Mouse (Mus musculus) liver, postnatal 0 days (tissue): ENCODE measurements around the gene Rcbtb2. TPM values are rescaled to one million over a fixed set of nuclear protein-coding genes. Genes with fewer than 3 reads are reported as not detected.

Experiments used
- ATAC-seq: fragments of 200-750 bp; cut with Nextera tagmentation; 2 replicates; pipeline ENCODE4 v1.8.0; 2017; ENCODE audit warnings: mild to moderate bottlenecking, moderate library complexity
- DNase-seq: peaks from one replicate; pipeline ENCODE4 v3.0.0-alpha.2; 2016
- H3K27ac ChIP-seq: fragments of 300-500 bp; sonication (generic); 2 replicates; pipeline ENCODE4 v1.5.1; 2014; ENCODE audit warnings: antibody characterized with exemption, moderate library complexity, mild to moderate bottlenecking, low read depth
- H3K27me3 ChIP-seq: fragments of 300-500 bp; sonication (generic); 2 replicates; pipeline ENCODE4 v1.6.1; 2014; ENCODE audit warnings: low read length, control low read depth, mixed read lengths; ENCODE audit not compliant: insufficient read depth
- H3K36me3 ChIP-seq: fragments of 300-500 bp; sonication (generic); replicated peaks from 2 replicates; pipeline ENCODE4 v1.6.1; 2014; ENCODE audit warnings: mild to moderate bottlenecking, control low read depth, low read length, moderate library complexity, mixed read lengths; ENCODE audit not compliant: insufficient read depth
- H3K4me1 ChIP-seq: fragments of 300-500 bp; sonication (generic); 2 replicates; pipeline ENCODE4 v1.6.1; 2014; ENCODE audit warnings: antibody characterized with exemption, mild to moderate bottlenecking, control low read depth; ENCODE audit not compliant: insufficient read depth
- H3K4me2 ChIP-seq: fragments of 300-500 bp; sonication (generic); 2 replicates; pipeline ENCODE4 v1.6.1; 2014; ENCODE audit warnings: low read depth, mild to moderate bottlenecking, low read length, moderate library complexity, mixed read lengths
- H3K4me3 ChIP-seq: fragments of 300-500 bp; sonication (generic); 2 replicates; pipeline ENCODE4 v1.5.1; 2014; ENCODE audit warnings: low read depth, low read length
- H3K9ac ChIP-seq: fragments of 300-500 bp; sonication (generic); replicated peaks from 2 replicates; pipeline ENCODE4 v1.6.1; 2014; ENCODE audit warnings: mild to moderate bottlenecking, moderate library complexity
- H3K9me3 ChIP-seq: fragments of 300-500 bp; sonication (generic); 2 replicates; pipeline ENCODE4 v1.6.1; 2016; ENCODE audit warnings: mild to moderate bottlenecking, control low read depth, low read length, mixed read lengths
- CTCF ChIP-seq: sonication (generic); IDR thresholded peaks from 2 replicates; pipeline ENCODE4 v1.5.1; 2016; ENCODE audit warnings: antibody characterized with exemption, low read depth
- EP300 ChIP-seq: IDR thresholded peaks from 2 replicates; pipeline ENCODE4 v1.6.1; 2016; ENCODE audit warnings: antibody characterized with exemption, low read depth, mild to moderate bottlenecking
- WGBS: fragments of 180-500 bp; shearing (Covaris S2); extraction: QIAGEN DNeasy Blood & Tissue Kit; methylation state at CpG from one replicate; pipeline ENCODE4 v1.1.7; 2014; ENCODE audit not compliant: insufficient replicate concordance; 5-methylcytosine and 5-hydroxymethylcytosine counted together
- polyA plus RNA-seq: library from polyadenylated mRNA; unstranded; fragments of >200 nt; fragmentation: Nextera tagmentation; extraction: Ambion mirVana; gene quantifications from 2 replicates; pipeline ENCODE4 v1.2.1, GENCODE M21; 2015

The Rcbtb2 gene
- 29.1 and 29.9 TPM in 2 replicates for polyA plus RNA-seq

DNA sequence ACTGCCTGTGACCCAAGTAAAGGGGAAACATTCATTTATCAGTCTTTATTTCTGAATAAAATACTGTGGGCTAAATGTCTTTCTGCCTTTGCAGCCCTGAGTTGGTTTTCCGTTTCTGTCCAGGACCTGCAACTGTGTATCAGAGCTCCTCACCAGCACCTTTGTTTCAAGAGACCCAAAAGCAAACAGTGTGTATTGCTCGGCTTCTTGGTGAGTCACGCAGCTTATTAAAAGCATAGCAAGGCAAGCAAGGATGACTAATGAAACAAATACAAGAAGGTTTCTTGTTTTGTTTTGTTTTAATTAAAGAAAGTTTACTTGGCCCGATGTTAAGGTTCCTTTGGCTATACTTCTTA, at the start of gene Rcbtb2:
Gene Rcbtb2, plus strand, starts transcription at position 115 of the 356 bp plus-strand sequence.
- Histone ChIP-seq H3K9me3 (no peaks in the 10 kb centered on the region), H3K27ac (peak within 1 kb of the TSS; percentile 82), H3K4me1 (peaks cover 39% of the 10 kb centered on the region), H3K4me3 (no peak within 1 kb of the TSS), H3K9ac (no peak within 1 kb of the TSS), H3K27me3 (no peaks in the 10 kb centered on the region), H3K4me2 (peak within 1 kb of the TSS; percentile 32), H3K36me3 (no peaks in the 10 kb centered on the region)
- TF ChIP-seq EP300: no peak
- WGBS: 34% methylated on average over 4 of the region's 4 CpGs
- ATAC-seq: no peak
- DNase-seq: no peak

DNA sequence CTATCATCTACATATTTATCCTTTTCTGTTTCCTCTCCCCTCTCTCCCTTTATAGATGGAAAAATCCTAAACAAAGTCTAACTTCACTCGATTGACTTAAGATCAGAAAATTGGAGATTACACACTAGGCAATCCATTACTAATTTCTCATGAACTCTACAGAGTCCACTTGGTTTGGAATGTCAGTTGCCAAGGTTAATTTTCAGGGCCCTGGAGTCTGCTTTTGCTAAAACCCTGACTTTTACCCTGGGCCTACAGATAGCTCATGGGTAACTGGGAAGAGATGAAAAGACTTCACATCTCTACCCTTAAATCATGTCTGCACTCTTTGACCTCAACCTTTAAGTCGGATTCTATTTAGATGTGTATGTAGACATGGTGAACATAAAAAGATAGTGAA, 39.3 kb upstream of the Rcbtb2 start:
- H3K9me3 ChIP-seq: no peaks in the 10 kb centered on the region
- H3K9ac ChIP-seq: no peak overlapping the region
- no peaks in the 10 kb centered on the region for H3K36me3 ChIP-seq
- ATAC-seq (no peak), DNase-seq (no peak)
- H3K4me2 ChIP-seq: no peak overlapping the region
- H3K4me3 ChIP-seq: no peak overlapping the region
- 70% methylated on average over 2 of the region's 2 CpGs for WGBS
- no peaks in the 10 kb centered on the region for H3K4me1 ChIP-seq
- no peak overlapping the region for H3K27ac ChIP-seq
- H3K27me3 ChIP-seq: 0 out of 2 replicates have a peak, but pooled peaks cover 5% of the 10 kb centered on the region
- TF ChIP-seq EP300: no peak
- TF ChIP-seq CTCF: no peak

GRCm38 (mm10) chr14:73086425-73086824, 36.4 kb upstream of the Rcbtb2 start:
- no peaks in the 10 kb centered on the region for H3K36me3 ChIP-seq
- H3K4me3 ChIP-seq: no peak overlapping the region
- ATAC-seq (no peak), DNase-seq (no peak)
- H3K9me3 ChIP-seq: no peaks in the 10 kb centered on the region
- no peak overlapping the region for H3K4me2 ChIP-seq
- no peak overlapping the region for H3K27ac ChIP-seq
- no peaks in the 10 kb centered on the region for H3K4me1 ChIP-seq
- no peak overlapping the region for H3K9ac ChIP-seq
- H3K27me3 ChIP-seq: 0 out of 2 replicates have a peak, but pooled peaks cover 5% of the 10 kb centered on the region
- WGBS: 64% methylated on average over 3 of the region's 3 CpGs
- TF ChIP-seq EP300: no peak
- TF ChIP-seq CTCF: no peak

GRCm38 (mm10) chr14:73087247-73087646, 35.6 kb upstream of the Rcbtb2 start:
- H3K9ac ChIP-seq: no peak overlapping the region
- no peaks in the 10 kb centered on the region for H3K9me3 ChIP-seq
- no peak overlapping the region for H3K4me3 ChIP-seq
- 73% methylated on average over 5 of the region's 5 CpGs for WGBS
- ATAC-seq (no peak), DNase-seq (no peak)
- H3K4me1 ChIP-seq: no peaks in the 10 kb centered on the region
- H3K36me3 ChIP-seq: no peaks in the 10 kb centered on the region
- TF ChIP-seq CTCF (no peak), EP300 (no peak)
- H3K27ac ChIP-seq: no peak overlapping the region
- H3K4me2 ChIP-seq: no peak overlapping the region
- 0 out of 2 replicates have a peak, but pooled peaks cover 5% of the 10 kb centered on the region for H3K27me3 ChIP-seq

GRCm38 (mm10) chr14:73087746-73088145, 35.1 kb upstream of the Rcbtb2 start:
- Histone ChIP-seq H3K27me3 (0 out of 2 replicates have a peak, but pooled peaks cover 5% of the 10 kb centered on the region), H3K4me1 (no peaks in the 10 kb centered on the region), H3K9ac (no peak overlapping the region), H3K36me3 (no peaks in the 10 kb centered on the region), H3K4me2 (no peak overlapping the region), H3K4me3 (no peak overlapping the region), H3K9me3 (no peaks in the 10 kb centered on the region), H3K27ac (no peak overlapping the region)
- 50% methylated on average over 5 of the region's 5 CpGs for WGBS
- no peak for ATAC-seq
- DNase-seq: no peak
- TF ChIP-seq CTCF (no peak), EP300 (no peak)

GRCm38 (mm10) chr14:73088224-73088623, 34.6 kb upstream of the Rcbtb2 start:
- TF ChIP-seq CTCF: no peak
- TF ChIP-seq EP300: no peak
- DNase-seq: no peak
- no peak overlapping the region for H3K9ac ChIP-seq
- no peaks in the 10 kb centered on the region for H3K36me3 ChIP-seq
- no peak overlapping the region for H3K27ac ChIP-seq
- H3K27me3 ChIP-seq: 0 out of 2 replicates have a peak, but pooled peaks cover 5% of the 10 kb centered on the region
- no peak overlapping the region for H3K4me2 ChIP-seq
- H3K4me1 ChIP-seq: no peaks in the 10 kb centered on the region
- no peak overlapping the region for H3K4me3 ChIP-seq
- ATAC-seq: no peak
- 93% methylated on average over 1 of the region's 1 CpGs for WGBS
- H3K9me3 ChIP-seq: no peaks in the 10 kb centered on the region

DNA sequence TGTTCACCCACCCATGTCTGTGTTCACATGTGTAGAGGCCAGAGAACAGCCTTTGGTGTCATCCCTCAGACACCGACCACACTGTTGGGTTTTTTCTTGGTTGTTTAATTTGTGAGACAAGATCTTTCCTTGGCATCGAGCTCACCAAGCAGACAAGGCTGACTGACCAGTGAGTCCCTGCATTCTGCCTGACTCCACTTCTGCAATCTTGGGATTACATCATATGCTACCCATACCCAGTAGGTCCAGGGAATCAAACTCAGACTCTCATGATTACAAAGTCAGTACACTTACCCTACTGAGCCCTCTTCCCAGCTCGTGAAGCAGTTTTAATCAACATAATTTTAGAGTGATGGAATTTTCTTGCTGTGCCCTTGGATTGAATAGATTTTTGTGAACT, 30.0 kb upstream of the Rcbtb2 start:
- 80% methylated on average over 3 of the region's 3 CpGs for WGBS
- DNase-seq: no peak
- H3K9me3 ChIP-seq: no peaks in the 10 kb centered on the region

More for the DNA sequence above, 30.0 kb upstream of the Rcbtb2 start:
- Histone ChIP-seq H3K4me2 (no peak overlapping the region), H3K4me3 (no peak overlapping the region), H3K27me3 (no peaks in the 10 kb centered on the region), H3K4me1 (no peaks in the 10 kb centered on the region), H3K9ac (no peak overlapping the region), H3K36me3 (no peaks in the 10 kb centered on the region), H3K27ac (no peak overlapping the region)
- TF ChIP-seq EP300 (no peak), CTCF (no peak)
- no peak for ATAC-seq
